Mouse (Mus musculus) embryonic fibroblast, embryonic 13.5 days (primary cell): ENCODE measurements around the gene Herc2.

Experiments used
- CTCF ChIP-seq: IDR thresholded peaks from 2 replicates; pipeline ENCODE4 v1.5.1; 2011; ENCODE audit warnings: mild to moderate bottlenecking, control low read depth, low read length, moderate library complexity, borderline replicate concordance; ENCODE audit not compliant: insufficient read depth
- POLR2A ChIP-seq: IDR thresholded peaks from 2 replicates; pipeline ENCODE4 v1.6.1; 2011; ENCODE audit warnings: low read depth, mild to moderate bottlenecking, control low read depth, low read length, moderate library complexity

DNA sequence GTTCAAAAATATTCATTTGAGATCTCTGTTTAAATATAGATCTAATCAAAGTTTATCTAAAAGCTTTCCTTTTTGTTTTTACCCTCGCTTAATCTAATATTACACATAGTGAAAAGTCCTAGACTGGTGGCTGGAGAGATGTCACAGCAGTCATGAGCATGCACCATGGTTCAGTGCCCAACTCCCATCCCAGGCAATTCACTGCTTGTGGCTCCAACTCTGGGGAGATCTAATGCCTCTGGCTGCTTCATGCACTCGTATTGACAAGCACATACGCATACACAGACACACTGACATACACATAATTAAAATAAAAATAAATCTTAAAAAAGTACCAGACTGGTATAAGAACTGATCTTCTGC, 5.7 kb upstream of the Herc2 start:
- TF ChIP-seq CTCF: no peak
- no peak for TF ChIP-seq POLR2A
